Mouse (Mus musculus): ENCODE measurements at regions not wholly inside any gene's neighbourhood (a gene's known extent, or its start where the extent isn't known, plus 50 kb on each side); places are given as distances from the start of the nearest gene placed in this dataset.

GRCm38 (mm10) chr11:31721908-31722307 lies 50.2 kb upstream of the Bod1 start:
- no peaks in the 10 kb centered on the region for H3K9me3 ChIP-seq
- H3K4me3 ChIP-seq: no peak overlapping the region
- H3K27ac ChIP-seq: no peak overlapping the region
- WGBS: 78% methylated on average over 3 of the region's 3 CpGs
- H3K4me1 ChIP-seq (replicated peaks): peaks cover 16% of the 10 kb centered on the region
- no peaks in the 10 kb centered on the region for H3K27me3 ChIP-seq (ENCODE audit: insufficient read depth, poor library complexity, severe bottlenecking)
- H3K36me3 ChIP-seq: no peaks in the 10 kb centered on the region
- DNase-seq (ENCODE audit: low spot score): no peak

DNA sequence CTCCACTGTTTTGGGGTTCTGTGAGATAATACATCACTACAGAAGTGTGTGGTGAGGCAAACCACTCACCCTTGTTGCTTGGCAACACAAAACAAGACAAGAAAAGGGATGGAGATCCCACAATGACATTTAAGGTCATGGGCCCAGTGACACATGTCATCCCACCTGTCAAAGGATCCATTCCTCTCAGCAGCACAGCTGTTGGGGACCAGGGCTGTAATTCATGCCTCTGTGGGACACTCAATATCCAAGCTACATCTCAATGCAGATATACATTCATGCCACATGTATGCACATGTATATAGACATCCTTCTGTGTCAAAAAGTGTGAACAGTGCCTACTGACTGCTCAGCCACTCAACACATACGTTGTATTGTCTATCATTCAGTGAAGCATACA lies 52.8 kb upstream of the Bod1 start:
- H3K36me3 ChIP-seq: no peaks in the 10 kb centered on the region
- 72% methylated on average over 1 of the region's 1 CpGs for WGBS
- H3K9me3 ChIP-seq: no peaks in the 10 kb centered on the region
- H3K27me3 ChIP-seq (ENCODE audit: insufficient read depth, poor library complexity, severe bottlenecking): no peaks in the 10 kb centered on the region
- peaks cover 8% of the 10 kb centered on the region; the same call in 1 of the 2 replicates for H3K4me1 ChIP-seq (replicated peaks)
- DNase-seq (ENCODE audit: low spot score): no peak
- H3K4me3 ChIP-seq: no peak overlapping the region
- no peak overlapping the region for H3K27ac ChIP-seq

- Histone ChIP-seq H3K27me3 (ENCODE audit: insufficient read depth, poor library complexity, severe bottlenecking) (0 out of 2 replicates have a peak, but pooled peaks cover 2% of the 10 kb centered on the region), H3K9me3 (no peaks in the 10 kb centered on the region), H3K4me3 (no peak overlapping the region), H3K4me1 (replicated peaks) (peaks cover 21% of the 10 kb centered on the region), H3K27ac (no peak overlapping the region), H3K36me3 (no peaks in the 10 kb centered on the region)
- 88% methylated on average over 15 of the region's 15 CpGs for WGBS
- DNase-seq (ENCODE audit: low spot score): no peak
Observed at GRCm38 (mm10) chr11:31725936-31726647, 54.4 kb upstream of the Bod1 start.

DNA sequence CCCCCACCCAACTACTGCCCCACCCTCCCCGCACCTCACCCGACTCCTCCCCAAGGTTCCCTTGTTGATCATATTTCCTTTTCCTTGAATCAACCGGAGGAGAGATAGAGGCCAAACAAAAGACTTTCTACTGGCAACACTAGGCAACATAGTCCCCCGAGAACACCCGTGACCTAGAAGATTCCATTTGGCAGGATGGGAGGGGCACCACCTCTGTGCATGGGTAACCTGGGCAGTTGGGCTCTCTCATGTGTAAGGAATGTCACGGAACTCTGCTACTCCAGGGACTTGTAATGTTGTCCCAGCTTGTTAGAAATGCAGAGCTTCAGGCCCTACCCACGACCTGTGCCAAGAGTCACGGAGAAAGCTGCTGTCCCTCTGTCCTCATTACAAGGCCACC lies 55.6 kb upstream of the Bod1 start:
- WGBS: 86% methylated on average over 8 of the region's 8 CpGs
- Histone ChIP-seq H3K9me3 (no peaks in the 10 kb centered on the region), H3K4me3 (no peak overlapping the region), H3K4me1 (replicated peaks) (peaks cover 24% of the 10 kb centered on the region), H3K27ac (no peak overlapping the region), H3K27me3 (ENCODE audit: insufficient read depth, poor library complexity, severe bottlenecking) (0 out of 2 replicates have a peak, but pooled peaks cover 2% of the 10 kb centered on the region), H3K36me3 (no peaks in the 10 kb centered on the region)
- no peak for DNase-seq (ENCODE audit: low spot score)

DNA sequence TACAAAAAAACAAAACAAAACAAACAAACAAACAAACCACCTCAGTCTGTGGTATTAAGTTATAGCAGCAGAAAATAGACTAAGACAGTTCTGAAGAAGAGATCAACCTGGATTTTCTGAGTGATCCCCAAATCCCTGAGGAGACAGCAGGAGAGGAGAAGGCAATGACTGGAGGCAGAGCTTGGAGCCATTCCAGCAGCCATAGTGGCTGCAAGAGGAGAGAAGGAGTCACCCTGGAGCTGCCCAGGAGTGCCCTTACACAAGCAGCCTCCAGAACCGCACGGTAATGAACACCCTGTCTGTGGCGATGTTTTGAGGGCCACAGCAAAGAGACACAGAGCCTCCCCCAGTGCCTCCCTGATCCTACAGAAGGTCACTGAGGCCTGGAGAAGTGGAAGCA lies 58.0 kb upstream of the Bod1 start:
- Histone ChIP-seq H3K4me1 (replicated peaks) (peaks cover 42% of the 10 kb centered on the region), H3K4me3 (no peak overlapping the region), H3K27me3 (ENCODE audit: insufficient read depth, poor library complexity, severe bottlenecking) (0 out of 2 replicates have a peak, but pooled peaks cover 2% of the 10 kb centered on the region), H3K9me3 (no peaks in the 10 kb centered on the region), H3K27ac (no peak overlapping the region), H3K36me3 (no peaks in the 10 kb centered on the region)
- no peak for DNase-seq (ENCODE audit: low spot score)
- 82% methylated on average over 3 of the region's 3 CpGs for WGBS

GRCm38 (mm10) chr11:31730181-31730580 lies 58.5 kb upstream of the Bod1 start:
- Histone ChIP-seq H3K27me3 (ENCODE audit: insufficient read depth, poor library complexity, severe bottlenecking) (0 out of 2 replicates have a peak, but pooled peaks cover 2% of the 10 kb centered on the region), H3K4me3 (no peak overlapping the region), H3K9me3 (no peaks in the 10 kb centered on the region), H3K36me3 (no peaks in the 10 kb centered on the region), H3K27ac (no peak overlapping the region), H3K4me1 (replicated peaks) (peaks cover 44% of the 10 kb centered on the region)
- 83% methylated on average over 4 of the region's 4 CpGs for WGBS
- no peak for DNase-seq (ENCODE audit: low spot score)

DNA sequence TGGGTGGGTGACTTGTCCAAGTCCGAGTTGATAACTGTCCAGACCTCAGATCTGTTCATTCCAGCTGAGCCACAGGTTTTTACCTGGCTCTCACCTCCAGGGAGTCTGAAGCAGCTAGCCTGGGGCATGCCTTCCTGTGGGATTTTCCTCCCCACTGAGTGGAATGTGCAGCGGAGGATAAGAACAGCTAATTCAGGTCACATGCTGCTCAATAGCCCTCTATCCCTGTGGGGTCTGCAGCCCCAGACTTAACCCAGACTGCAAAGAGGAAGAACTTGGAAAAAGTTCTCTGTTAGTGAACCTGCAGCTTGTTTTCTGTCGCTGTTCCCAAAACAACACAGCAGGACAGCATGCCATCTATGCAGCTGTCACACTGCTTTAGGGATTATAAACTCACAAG lies 59.0 kb upstream of the Bod1 start:
- DNase-seq (ENCODE audit: low spot score): no peak
- Histone ChIP-seq H3K36me3 (no peaks in the 10 kb centered on the region), H3K4me3 (no peak overlapping the region), H3K9me3 (no peaks in the 10 kb centered on the region), H3K27ac (no peak overlapping the region), H3K4me1 (replicated peaks) (peaks cover 47% of the 10 kb centered on the region), H3K27me3 (ENCODE audit: insufficient read depth, poor library complexity, severe bottlenecking) (0 out of 2 replicates have a peak, but pooled peaks cover 2% of the 10 kb centered on the region)
- 39% methylated on average over 3 of the region's 3 CpGs for WGBS

GRCm38 (mm10) chr11:31731459-31731858 lies 59.8 kb upstream of the Bod1 start:
- Histone ChIP-seq H3K9me3 (no peaks in the 10 kb centered on the region), H3K36me3 (no peaks in the 10 kb centered on the region), H3K4me3 (no peak overlapping the region), H3K27me3 (ENCODE audit: insufficient read depth, poor library complexity, severe bottlenecking) (0 out of 2 replicates have a peak, but pooled peaks cover 2% of the 10 kb centered on the region), H3K4me1 (replicated peaks) (peaks cover 47% of the 10 kb centered on the region), H3K27ac (peak overlapping the region; percentile 29; the same call in 1 of the 2 replicates)
- DNase-seq (ENCODE audit: low spot score): no peak
- WGBS: 62% methylated on average over 4 of the region's 4 CpGs

- Histone ChIP-seq H3K4me1 (replicated peaks) (peaks cover 47% of the 10 kb centered on the region), H3K36me3 (no peaks in the 10 kb centered on the region), H3K9me3 (no peaks in the 10 kb centered on the region), H3K27me3 (ENCODE audit: insufficient read depth, poor library complexity, severe bottlenecking) (0 out of 2 replicates have a peak, but pooled peaks cover 2% of the 10 kb centered on the region), H3K4me3 (no peak overlapping the region), H3K27ac (peak overlapping the region; percentile 35; the same call in 1 of the 2 replicates)
- WGBS: 76% methylated on average over 3 of the region's 3 CpGs
- DNase-seq (ENCODE audit: low spot score): no peak
Observed at GRCm38 (mm10) chr11:31732342-31732741, 60.7 kb upstream of the Bod1 start.

DNA sequence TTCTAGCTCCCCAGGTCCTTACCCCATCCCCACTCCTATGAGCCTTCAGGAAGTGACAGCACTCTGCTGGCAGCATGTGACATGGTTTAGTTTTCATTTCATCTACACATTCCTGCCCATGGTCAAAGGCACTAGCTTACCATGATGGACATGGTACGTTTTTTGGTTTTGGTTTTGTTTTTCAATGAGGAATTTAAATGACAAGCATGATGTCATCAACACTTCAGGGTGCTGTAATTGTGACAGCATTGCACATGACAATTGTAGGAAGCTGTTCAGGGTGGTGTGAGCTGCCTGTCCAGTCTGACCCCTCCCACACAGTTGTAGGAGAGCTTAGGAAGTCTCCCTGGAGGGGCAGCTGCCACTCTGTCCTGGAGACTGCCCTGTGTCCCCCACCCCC lies 61.3 kb upstream of the Bod1 start:
- WGBS: 67% methylated on average over 1 of the region's 1 CpGs
- H3K4me3 ChIP-seq: no peak overlapping the region
- DNase-seq (ENCODE audit: low spot score): no peak
- no peaks in the 10 kb centered on the region for H3K36me3 ChIP-seq
- no peaks in the 10 kb centered on the region for H3K9me3 ChIP-seq
- H3K4me1 ChIP-seq (replicated peaks): peaks cover 47% of the 10 kb centered on the region
- peak overlapping the region; percentile 50 for H3K27ac ChIP-seq
- 0 out of 2 replicates have a peak, but pooled peaks cover 2% of the 10 kb centered on the region for H3K27me3 ChIP-seq (ENCODE audit: insufficient read depth, poor library complexity, severe bottlenecking)

- Histone ChIP-seq H3K27me3 (ENCODE audit: insufficient read depth, poor library complexity, severe bottlenecking) (0 out of 2 replicates have a peak, but pooled peaks cover 2% of the 10 kb centered on the region), H3K4me3 (no peak overlapping the region), H3K27ac (peak overlapping the region; percentile 73), H3K9me3 (no peaks in the 10 kb centered on the region), H3K36me3 (no peaks in the 10 kb centered on the region), H3K4me1 (replicated peaks) (peaks cover 50% of the 10 kb centered on the region)
- DNase-seq (ENCODE audit: low spot score): peak; percentile 46
- 48% methylated on average over 4 of the region's 4 CpGs for WGBS
Observed at GRCm38 (mm10) chr11:31734091-31734490, 62.4 kb upstream of the Bod1 start.

- H3K27ac ChIP-seq: peak overlapping the region; percentile 73
Observed at GRCm38 (mm10) chr11:31735257-31735656, 63.6 kb upstream of the Bod1 start.

DNA sequence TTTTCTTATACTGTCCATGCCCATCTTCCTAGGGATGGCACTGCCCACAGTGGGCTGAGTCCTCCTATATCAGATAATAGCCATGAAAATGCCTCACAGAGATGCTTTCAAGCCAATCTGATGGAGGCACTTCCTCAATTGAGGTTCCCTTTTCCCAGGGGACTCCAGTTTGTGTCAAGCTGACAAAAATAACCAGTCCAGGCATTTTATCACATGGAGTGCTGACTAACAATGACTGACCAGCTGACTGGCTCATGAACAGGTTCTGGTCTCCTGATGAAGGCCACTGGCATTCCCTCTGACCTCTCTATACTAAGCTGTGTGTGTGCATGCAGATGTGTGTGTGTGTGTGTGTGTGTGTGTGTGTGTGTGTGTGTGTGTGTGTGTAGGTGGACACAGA lies 64.4 kb upstream of the Bod1 start:
- DNase-seq (ENCODE audit: low spot score): no peak
- Histone ChIP-seq H3K4me1 (replicated peaks) (peaks cover 37% of the 10 kb centered on the region), H3K36me3 (no peaks in the 10 kb centered on the region), H3K27ac (no peak overlapping the region), H3K27me3 (ENCODE audit: insufficient read depth, poor library complexity, severe bottlenecking) (no peaks in the 10 kb centered on the region), H3K4me3 (no peak overlapping the region), H3K9me3 (no peaks in the 10 kb centered on the region)

More at GRCm38 (mm10) chr11:31735257-31735656, 63.6 kb upstream of the Bod1 start:
- no peak overlapping the region for H3K4me3 ChIP-seq
- peaks cover 44% of the 10 kb centered on the region for H3K4me1 ChIP-seq (replicated peaks)
- WGBS: 94% methylated on average over 6 of the region's 6 CpGs
- no peaks in the 10 kb centered on the region for H3K27me3 ChIP-seq (ENCODE audit: insufficient read depth, poor library complexity, severe bottlenecking)
- no peaks in the 10 kb centered on the region for H3K9me3 ChIP-seq
- no peak for DNase-seq (ENCODE audit: low spot score)
- H3K36me3 ChIP-seq: no peaks in the 10 kb centered on the region

All from hindbrain, embryonic 10.5 days (tissue).